ENCODE assay signal across 1 mouse cellular context in the genomic region with DNA sequence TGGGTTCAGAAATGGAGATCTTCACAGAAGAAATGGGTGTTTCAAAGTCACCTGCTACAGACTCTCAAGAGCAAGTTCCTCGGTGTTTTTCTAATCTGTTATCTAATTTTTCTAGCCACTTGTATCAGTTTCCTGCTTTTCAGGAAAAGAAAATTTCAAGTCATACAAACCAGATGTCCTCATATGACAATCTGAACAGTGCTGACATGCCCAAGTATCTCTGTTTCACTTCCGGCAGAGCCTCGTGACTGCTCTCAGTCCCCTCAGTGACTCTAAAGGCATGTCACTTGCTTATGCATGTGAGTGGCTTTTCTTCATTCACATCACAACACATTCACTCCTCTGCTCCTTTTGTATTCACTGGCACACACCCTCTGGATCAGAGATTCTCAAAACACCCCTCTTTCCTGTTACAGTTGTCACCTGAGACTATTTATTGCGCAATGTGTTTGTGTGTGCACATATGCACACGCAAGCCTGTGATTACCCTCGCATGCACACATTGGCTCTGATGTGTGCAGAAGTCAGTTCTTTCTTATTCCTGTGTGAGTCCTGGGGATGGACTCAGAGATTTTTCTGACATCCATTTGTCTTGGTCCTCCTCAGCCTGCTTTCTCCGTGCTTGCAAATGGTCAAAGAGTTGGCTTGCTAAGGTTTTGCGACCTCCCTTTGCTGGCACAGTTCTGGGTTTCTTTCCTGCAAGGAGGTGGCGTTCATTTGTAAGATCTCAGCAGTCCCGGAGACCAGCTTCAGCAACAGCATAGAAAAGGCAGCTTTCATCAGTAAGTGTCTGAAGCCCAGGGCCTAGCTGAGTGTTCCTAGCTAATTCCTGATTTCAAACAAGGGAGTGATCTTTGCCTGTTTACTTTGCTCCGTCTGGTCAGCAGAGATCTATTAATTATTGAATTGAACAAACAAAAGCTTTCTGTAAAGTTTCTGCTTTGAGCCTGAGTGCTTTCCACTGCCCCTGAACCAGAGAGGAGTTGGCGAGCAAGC.
A peak's percentile ranks its signal among the peaks of the same experiment; 100 is the strongest.
TF ChIP-seq lines count a peak whose summit lies in the region.

No protein-coding gene starts in this region.

TF ChIP-seq in MEL, 35 proteins besides CTCF, POLR2A, EP300 and RAD21 (continued from another document):
- 0 out of 2 replicates have a peak, but pooled peaks have one; percentile 19 for TF ChIP-seq TBP (IDR thresholded peaks at IDR 0.05; ENCODE audit: low read depth, low read length)
- peak; percentile 31; the same call in 1 of the 2 replicates for TF ChIP-seq TCF12 (IDR thresholded peaks at IDR 0.05; ENCODE audit: low read depth, low read length)
- peak; percentile 48 for TF ChIP-seq ETS1 (IDR thresholded peaks at IDR 0.05; ENCODE audit: low read depth, low read length)
- no peak for TF ChIP-seq MAZ (IDR thresholded peaks at IDR 0.05; ENCODE audit: low read depth, low read length)
- 0 out of 2 replicates have a peak, but pooled peaks have one; percentile 35 for TF ChIP-seq GATA1 (IDR thresholded peaks at IDR 0.05; ENCODE audit: low read depth, low read length)
